Mouse (Mus musculus) natural killer cell, adult 2 months (primary cell): Measurements from ENCODE around the gene Sync.

ENCODE experiments used
- DNase-seq, 2 experiments: peaks; one replicate each; pipeline ENCODE4 v3.0.0; 2022; ENCODE audit warnings: low spot score in 2 of 2

Gene Sync

GRCm38 (mm10) chr4:129304306-129304705, 16.9 kb downstream of the Sync start:
- no peak for DNase-seq

GRCm38 (mm10) chr4:129307936-129308335, 20.5 kb downstream of the Sync start:
- no peak for DNase-seq

- DNase-seq, result no peak
These were observed 26.5 kb downstream of the Sync start for GRCm38 (mm10) chr4:129313886-129314285.

- no peak for DNase-seq
These were observed 33.5 kb downstream of the Sync start for GRCm38 (mm10) chr4:129320876-129321275.

GRCm38 (mm10) chr4:129322042-129322441, 34.6 kb downstream of the Sync start:
- no peak for DNase-seq

- DNase-seq, result no peak
These were observed 36.1 kb downstream of the Sync start for GRCm38 (mm10) chr4:129323491-129323890.

GRCm38 (mm10) chr4:129324756-129325155, 37.3 kb downstream of the Sync start:
- DNase-seq, result no peak

GRCm38 (mm10) chr4:129326191-129326590, 38.8 kb downstream of the Sync start:
- no peak for DNase-seq

GRCm38 (mm10) chr4:129332846-129333245, 45.4 kb downstream of the Sync start:
- DNase-seq, result no peak

GRCm38 (mm10) chr4:129334677-129335215, 47.3 kb downstream of the Sync start:
- DNase-seq, result no peak

GRCm38 (mm10) chr4:129335216-129336074, 48.0 kb downstream of the Sync start, which contains the start of the genes Rbbp4 and Zbtb8os:
Gene Rbbp4 (minus strand): TSS chr4:129335370.
Gene Zbtb8os (plus strand): TSS chr4:129335695.
- peak; percentile 92 to 95 for DNase-seq

GRCm38 (mm10) chr4:129336291-129336690, 48.9 kb downstream of the Sync start:
- no peak for DNase-seq

- DNase-seq, result no peak
These were observed 52.3 kb downstream of the Sync start for GRCm38 (mm10) chr4:129339743-129340142.

- no peak for DNase-seq
These were observed 54.5 kb downstream of the Sync start for GRCm38 (mm10) chr4:129341888-129342287.

GRCm38 (mm10) chr4:129342705-129343104, 55.3 kb downstream of the Sync start:
- no peak for DNase-seq

GRCm38 (mm10) chr4:129346481-129347154, 59.2 kb downstream of the Sync start:
- no peak for DNase-seq

GRCm38 (mm10) chr4:129350644-129351043, 63.2 kb downstream of the Sync start:
- DNase-seq, result peak; percentile 52 to 71

- DNase-seq, result no peak
These were observed 63.7 kb downstream of the Sync start for GRCm38 (mm10) chr4:129351111-129351510.

GRCm38 (mm10) chr4:129353176-129353575, 65.8 kb downstream of the Sync start:
- no peak for DNase-seq

GRCm38 (mm10) chr4:129354236-129354635, 66.8 kb downstream of the Sync start:
- DNase-seq, result peak in 1 of 2 experiments; percentile 60

GRCm38 (mm10) chr4:129357613-129358163, 70.3 kb downstream of the Sync start:
- no peak for DNase-seq
